Mouse (Mus musculus): ENCODE results near the gene Rack1. TPM values are rescaled to one million over a fixed set of nuclear protein-coding genes. Genes with fewer than 3 reads are reported as not detected.
"Not testable (repeated sequence)": the region's sequence is repeated elsewhere in the genome, so short reads cannot be mapped to it uniquely, and the experiment has no call there.

The Rack1 gene
- total RNA-seq, 2 experiments from 2014 or later: 336 to 363 TPM

- DNase-seq (ENCODE audit: low spot score in 2 of 2): peak in 1 of 2 experiments; percentile 12
These were observed 17.7 kb downstream of the Rack1 start for GRCm38 (mm10) chr11:48817794-48818193.

GRCm38 (mm10) chr11:48818346-48818745 is 18.2 kb downstream of the Rack1 start:
- peak; percentile 75 to 85 for DNase-seq (ENCODE audit: low spot score in 2 of 2)

GRCm38 (mm10) chr11:48819614-48820307 is 19.6 kb downstream of the Rack1 start:
- DNase-seq (ENCODE audit: low spot score in 2 of 2): no peak

GRCm38 (mm10) chr11:48820308-48820674 is 20.2 kb downstream of the Rack1 start:
- DNase-seq (ENCODE audit: low spot score in 2 of 2): no peak

- not testable (repeated sequence) for DNase-seq (ENCODE audit: low spot score in 2 of 2)
These were observed 21.2 kb downstream of the Rack1 start for GRCm38 (mm10) chr11:48821299-48821698.

GRCm38 (mm10) chr11:48822768-48823512 is 22.8 kb downstream of the Rack1 start:
- DNase-seq (ENCODE audit: low spot score in 2 of 2): peak in 1 of 2 experiments; percentile 8

GRCm38 (mm10) chr11:48823536-48823972 is 23.4 kb downstream of the Rack1 start:
- peak; percentile 42 to 65 for DNase-seq (ENCODE audit: low spot score in 2 of 2)

- peak in 1 of 2 experiments; percentile 13 for DNase-seq (ENCODE audit: low spot score in 2 of 2)
These were observed 24.2 kb downstream of the Rack1 start for GRCm38 (mm10) chr11:48824311-48824830.

- DNase-seq (ENCODE audit: low spot score in 2 of 2): not testable (repeated sequence)
These were observed 26.0 kb downstream of the Rack1 start, which contains the start of the genes Trim7 and Gm12184 for GRCm38 (mm10) chr11:48825979-48826751. Gene Trim7 (plus strand): TSS chr11:48826140. Gene Gm12184 (minus strand): TSS chr11:48826655.

- no peak for DNase-seq (ENCODE audit: low spot score in 2 of 2)
These were observed 26.6 kb downstream of the Rack1 start for GRCm38 (mm10) chr11:48826752-48827096.

- DNase-seq (ENCODE audit: low spot score in 2 of 2): no peak
These were observed 27.8 kb downstream of the Rack1 start for GRCm38 (mm10) chr11:48827926-48828325.

- DNase-seq (ENCODE audit: low spot score in 2 of 2): no peak
These were observed 30.1 kb downstream of the Rack1 start for GRCm38 (mm10) chr11:48830279-48830678.

GRCm38 (mm10) chr11:48831273-48831672 is 31.1 kb downstream of the Rack1 start:
- DNase-seq (ENCODE audit: low spot score in 2 of 2): no peak

- DNase-seq (ENCODE audit: low spot score in 2 of 2): no peak
These were observed 33.1 kb downstream of the Rack1 start for GRCm38 (mm10) chr11:48833078-48833730.

- DNase-seq (ENCODE audit: low spot score in 2 of 2): peak; percentile 91 to 93
These were observed 33.9 kb downstream of the Rack1 start for GRCm38 (mm10) chr11:48833731-48834639.

GRCm38 (mm10) chr11:48835923-48836322 is 35.8 kb downstream of the Rack1 start:
- no peak for DNase-seq (ENCODE audit: low spot score in 2 of 2)

GRCm38 (mm10) chr11:48836990-48837309 is 36.8 kb downstream of the Rack1 start:
- DNase-seq (ENCODE audit: low spot score in 2 of 2): no peak

GRCm38 (mm10) chr11:48837310-48838180 is 37.4 kb downstream of the Rack1 start:
- DNase-seq (ENCODE audit: low spot score in 2 of 2): peak; percentile 49 to 69
